In genomic region chr7:48908521-48909341, GRCm38 (mm10) we compare ENCODE assay signal across 7 mouse cellular contexts. TPM values are rescaled to one million over a fixed set of nuclear protein-coding genes. Genes with fewer than 3 reads are reported as not detected.
A peak's percentile ranks its signal among the peaks of the same experiment; 100 is the strongest.
DNase-seq lines count a peak whose midpoint lies in the region; ATAC-seq and TF ChIP-seq lines count a peak whose summit lies in the region.

Gene Nav2, plus strand, starts transcription at chr7:48908716.

- peak; percentile 93 to 95 for ATAC-seq in hematopoietic stem cell, adult 5-6 weeks (replicated peaks in 1 of 2; ENCODE audit: insufficient read depth in 1 of 2, low FRiP score in 2 of 2, low TSS enrichment in 1 of 2, low read depth in 1 of 2, poor library complexity in 2 of 2, severe bottlenecking in 2 of 2)
- peak; percentile 41; the same call in 1 of the 2 replicates for ATAC-seq in liver, embryonic 14.5 days (ENCODE audit: insufficient read depth)

- TF ChIP-seq CTCF in spleen, adult 2 months (IDR thresholded peaks at IDR 0.05; ENCODE audit: extremely low read depth, insufficient read depth, insufficient read length, insufficient replicate concordance) = no peak
- no peak for TF ChIP-seq CTCF in embryonic fibroblast, embryonic 13.5 days (IDR thresholded peaks at IDR 0.05; ENCODE audit: borderline replicate concordance, insufficient read depth, low read length)
- TF ChIP-seq CTCF in liver, embryonic 14.5 days (IDR thresholded peaks at IDR 0.05; ENCODE audit: low read depth) = no peak

- DNase-seq in spleen, adult 2 months (ENCODE audit: low read depth in 1 of 2, low spot score in 2 of 2) = peak; percentile 10 to 29
- DNase-seq in spleen, adult 12 weeks (ENCODE audit: low spot score) = no peak
- DNase-seq in liver, embryonic 14.5 days (ENCODE audit: low read depth in 3 of 3, low spot score in 3 of 3) = peak in 2 of 3 experiments; percentile 0 to 4
- DNase-seq in splenic B cell, adult 2 months (ENCODE audit: low read depth, low spot score) = peak; percentile 58
- no peak for DNase-seq in urinary bladder, adult 18-20 months (ENCODE audit: low spot score in 2 of 2)

- 8% methylated on average over 8 of the region's 8 CpGs for WGBS in spleen, adult 2 months
- WGBS in liver, embryonic 14.5 days (ENCODE audit: insufficient replicate concordance) = 12% methylated on average over 8 of the region's 8 CpGs

- no peak within 1 kb of the TSS for H3K4me3 ChIP-seq in spleen, adult 2 months (ENCODE audit: extremely low read depth, insufficient read depth, insufficient read length)
- no peak within 1 kb of the TSS for H3K4me3 ChIP-seq in embryonic fibroblast, embryonic 13.5 days (ENCODE audit: insufficient read depth, low read length)
- H3K4me3 ChIP-seq in liver, embryonic 14.5 days (ENCODE audit: insufficient read depth in 1 of 2, low read depth in 2 of 2, low read length in 2 of 2) = no peak within 1 kb of the TSS

- H3K4me2 ChIP-seq in liver, embryonic 14.5 days (ENCODE audit: low read depth) = no peak within 1 kb of the TSS

- H3K36me3 ChIP-seq in spleen, adult 2 months (ENCODE audit: control insufficient read depth, insufficient read depth, low read length) = no peaks in the 10 kb centered on the region
- H3K36me3 ChIP-seq in liver, embryonic 14.5 days (replicated peaks; ENCODE audit: control insufficient read depth, insufficient read depth, low read depth) = no peaks in the 10 kb centered on the region
- no peaks in the 10 kb centered on the region for H3K36me3 ChIP-seq in splenic B cell, adult 2 months (ENCODE audit: control insufficient read depth, insufficient read depth, low read length, poor library complexity, severe bottlenecking)

- TF ChIP-seq EP300 in liver, embryonic 14.5 days (IDR thresholded peaks at IDR 0.05; ENCODE audit: low read depth) = no peak

- H3K4me1 ChIP-seq in spleen, adult 2 months (ENCODE audit: control insufficient read depth, insufficient read depth, insufficient read length) = peaks cover 15% of the 10 kb centered on the region; the same call in 1 of the 2 replicates
- no peaks in the 10 kb centered on the region for H3K4me1 ChIP-seq in embryonic fibroblast, embryonic 13.5 days (ENCODE audit: control insufficient read depth, insufficient read depth, low read length)
- peaks cover 3 to 9% of the 10 kb centered on the region in 2 experiments; a peak in 3 of 4 replicates for H3K4me1 ChIP-seq in liver, embryonic 14.5 days (replicated peaks; ENCODE audit: control insufficient read depth in 2 of 2, insufficient read depth in 2 of 2, low read length in 1 of 2)

- H3K27me3 ChIP-seq in spleen, adult 2 months (ENCODE audit: control insufficient read depth, insufficient read depth, low read length) = no peaks in the 10 kb centered on the region
- H3K27me3 ChIP-seq in liver, embryonic 14.5 days (ENCODE audit: control insufficient read depth, insufficient read depth, low read length) = no peaks in the 10 kb centered on the region
- no peaks in the 10 kb centered on the region for H3K27me3 ChIP-seq in splenic B cell, adult 2 months (ENCODE audit: control insufficient read depth, insufficient read depth, low read length, poor library complexity, severe bottlenecking)

- peak within 1 kb of the TSS; percentile 78 for H3K27ac ChIP-seq in spleen, adult 2 months (ENCODE audit: insufficient read depth, low read length)
- no peak within 1 kb of the TSS for H3K27ac ChIP-seq in embryonic fibroblast, embryonic 13.5 days (ENCODE audit: insufficient read depth, low read length)
- no peak within 1 kb of the TSS for H3K27ac ChIP-seq in liver, embryonic 14.5 days

- TF ChIP-seq POLR2A in spleen, adult 2 months (IDR thresholded peaks at IDR 0.05; ENCODE audit: low read depth, low read length) = no peak
- no peak for TF ChIP-seq POLR2A in embryonic fibroblast, embryonic 13.5 days (IDR thresholded peaks at IDR 0.05; ENCODE audit: low read depth, low read length)

- no peak within 1 kb of the TSS for H3K9ac ChIP-seq in liver, embryonic 14.5 days (replicated peaks)

- no peaks in the 10 kb centered on the region for H3K9me3 ChIP-seq in liver, embryonic 14.5 days (ENCODE audit: control insufficient read depth, low read length)

RNA-seq across cellular contexts. Expression of gene Nav2, which starts in this region (rescaled TPM):
- 3.3 and 3.5 TPM in 2 replicates for polyA plus RNA-seq in spleen, adult 2 months (2012; rRNA removed)
- polyA plus RNA-seq in embryonic fibroblast, embryonic 13.5 days (2011; ENCODE audit: insufficient read length, low read depth, missing spikeins) = 18.2 and 18.7 TPM in 2 replicates
- total RNA-seq in hematopoietic stem cell, adult 5-6 weeks (2017) = 7.2 and 7.4 TPM in 2 replicates
- polyA plus RNA-seq in liver, embryonic 14.5 days (2012; rRNA removed) = 1.3 and 1.5 TPM in 2 replicates
- 1.6 and 2.0 TPM in 2 replicates for polyA plus RNA-seq in liver, embryonic 14.5 days (2014; fragmentation: Nextera tagmentation; extraction: Ambion mirVana)

Comparison
In these comparisons a context has a peak if more than half of its experiments do, and no peak if none do; other contexts are left out.
1. DNase-seq: peak in spleen, adult 2 months (2 of 2), liver, embryonic 14.5 days (2 of 3) and splenic B cell, adult 2 months (single experiment); none in spleen, adult 12 weeks (single experiment) and urinary bladder, adult 18-20 months (0 of 2).